Mouse (Mus musculus) left cerebral cortex, adult 9 months (tissue): ENCODE measurements around the gene Ston2.
A peak's percentile ranks its signal among the peaks of the same experiment; 100 is the strongest.
"Not testable (repeated sequence)": the region's sequence is repeated elsewhere in the genome, so short reads cannot be mapped to it uniquely, and the experiment has no call there.

ENCODE experiments used
- DNase-seq, 2 experiments: peaks; one replicate each; pipeline ENCODE4 v3.0.0; 2022; ENCODE audit warnings: low spot score in 2 of 2

The Ston2 gene

DNA sequence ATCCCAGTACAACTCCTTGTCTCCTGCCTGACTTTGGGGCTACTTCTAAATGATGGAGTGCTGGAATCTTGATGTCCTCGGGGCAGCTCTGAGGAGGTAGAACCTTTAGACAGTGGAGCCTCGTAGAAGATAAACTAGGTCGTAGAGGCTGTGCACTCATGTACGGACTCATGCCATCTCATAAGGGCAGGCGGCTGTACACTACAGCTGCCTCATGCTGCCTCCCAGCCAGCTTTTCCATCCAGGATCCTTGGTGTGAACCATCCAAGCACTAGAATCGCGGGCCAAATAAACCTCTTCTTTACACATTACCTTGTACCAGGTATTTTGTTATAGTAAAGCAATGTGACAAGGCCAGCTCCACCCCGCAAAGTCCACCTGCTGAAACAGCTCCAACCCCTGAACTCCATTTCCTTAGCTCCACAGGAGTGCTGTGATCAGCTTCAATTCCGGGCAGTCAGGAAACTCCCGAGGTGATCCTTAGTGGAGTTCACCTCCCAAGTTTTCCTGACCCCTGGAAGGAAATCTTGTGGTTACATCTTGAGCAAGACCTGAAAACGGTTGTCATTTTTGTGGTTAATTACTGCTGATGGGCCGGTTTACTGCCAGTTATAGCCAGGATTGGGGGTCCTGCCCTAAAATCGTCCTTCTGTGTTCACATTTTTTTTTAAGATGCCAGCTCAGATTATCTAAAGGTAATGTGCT is 36.1 kb downstream of the Ston2 start:
- no peak for DNase-seq

DNA sequence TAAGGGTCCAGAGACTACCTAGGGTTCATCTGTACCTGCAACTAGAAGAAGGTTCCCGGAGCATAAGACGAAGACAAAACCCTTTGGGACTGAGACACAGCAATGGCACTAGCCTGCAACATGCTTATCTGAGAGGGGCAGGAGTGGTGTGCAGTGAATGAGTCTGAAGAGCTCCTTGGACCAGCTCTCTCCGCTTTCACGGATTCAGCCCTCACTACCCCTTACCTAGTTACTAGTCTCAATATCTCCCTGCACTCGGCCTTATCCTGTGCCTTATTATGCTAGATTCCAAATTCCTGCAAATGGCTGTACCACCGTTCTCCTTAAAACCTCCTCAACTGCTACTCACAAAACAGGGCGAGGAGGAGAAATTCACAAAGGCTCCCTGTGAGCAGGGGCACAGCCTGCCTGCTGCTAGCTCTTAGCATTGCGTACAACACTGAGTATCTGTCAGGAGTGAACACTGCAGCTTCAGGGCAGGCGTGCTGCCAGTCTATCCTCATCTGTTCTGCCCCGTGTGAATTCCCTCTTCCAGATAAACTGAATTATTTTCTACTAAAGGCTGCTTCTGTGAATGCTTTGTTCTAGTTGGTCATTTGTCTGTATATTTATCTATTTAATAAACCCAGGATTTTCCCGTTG is 38.5 kb downstream of the Ston2 start:
- DNase-seq = no peak

DNA sequence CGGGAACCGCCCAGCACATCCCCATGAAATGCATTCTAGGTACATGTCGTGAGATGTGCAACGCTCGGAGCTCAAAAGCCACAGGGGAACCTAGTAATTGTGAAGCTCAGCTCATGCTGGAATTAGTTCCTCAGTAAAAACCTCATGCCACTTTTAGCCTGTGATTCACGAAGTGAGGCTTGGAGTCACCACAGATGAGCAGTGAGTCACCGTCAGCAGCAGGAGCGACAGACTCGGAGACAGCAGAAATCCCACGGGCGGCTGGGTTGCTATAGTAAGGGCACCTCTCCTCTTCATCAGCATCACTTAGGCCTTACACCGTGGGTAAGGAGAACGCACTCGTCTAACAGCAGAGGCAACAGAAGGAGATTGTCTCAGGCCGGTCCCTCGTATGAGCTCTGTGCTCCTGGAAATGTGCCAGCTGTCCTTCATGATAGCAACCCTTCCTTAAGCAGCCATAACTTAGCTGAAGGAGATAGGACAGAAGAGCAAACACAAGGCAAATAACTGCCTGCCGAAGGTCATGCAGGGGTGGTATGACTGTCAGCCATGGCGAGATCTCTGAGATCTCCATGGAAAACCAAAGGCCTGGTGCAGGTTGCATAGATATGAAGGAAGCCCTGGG is 39.8 kb downstream of the Ston2 start:
- peak; percentile 81 to 85 for DNase-seq

- DNase-seq = not testable (repeated sequence)
Measured at GRCm38 (mm10) chr12:91746839-91747238, 41.3 kb downstream of the Ston2 start.

- DNase-seq = no peak
Measured at GRCm38 (mm10) chr12:91745758-91746290, 42.4 kb downstream of the Ston2 start.

- DNase-seq = no peak
Measured at GRCm38 (mm10) chr12:91744091-91744490, 44.1 kb downstream of the Ston2 start.

- DNase-seq = no peak
Measured at GRCm38 (mm10) chr12:91742916-91743315, 45.3 kb downstream of the Ston2 start.

GRCm38 (mm10) chr12:91738381-91738780 is 49.8 kb downstream of the Ston2 start:
- no peak for DNase-seq

GRCm38 (mm10) chr12:91736221-91736980 is 51.8 kb downstream of the Ston2 start:
- no peak for DNase-seq

GRCm38 (mm10) chr12:91734246-91735027 is 53.8 kb downstream of the Ston2 start:
- DNase-seq = no peak

- peak in 1 of 2 experiments; percentile 30 for DNase-seq
Measured at GRCm38 (mm10) chr12:91732729-91733448, 55.3 kb downstream of the Ston2 start.

DNA sequence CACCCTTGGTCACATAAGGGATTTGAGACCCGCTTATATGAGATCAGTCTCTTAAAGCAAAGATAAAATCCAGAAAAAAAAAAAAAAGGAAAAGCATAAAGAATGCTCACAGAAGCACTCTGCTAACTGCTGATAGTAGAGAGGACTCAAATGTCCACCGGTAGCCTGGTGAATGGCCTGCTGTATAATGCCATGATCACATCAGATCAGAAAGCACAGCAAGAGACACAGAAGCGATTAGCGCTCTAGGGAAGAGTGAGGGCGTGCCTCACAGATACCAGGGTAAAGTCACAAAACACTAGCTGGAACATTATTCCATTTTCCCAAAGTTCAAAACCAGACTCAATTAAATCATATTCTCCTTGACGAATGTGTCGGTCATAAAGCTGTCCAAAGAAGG is 62.0 kb downstream of the Ston2 start:
- DNase-seq = no peak

DNA sequence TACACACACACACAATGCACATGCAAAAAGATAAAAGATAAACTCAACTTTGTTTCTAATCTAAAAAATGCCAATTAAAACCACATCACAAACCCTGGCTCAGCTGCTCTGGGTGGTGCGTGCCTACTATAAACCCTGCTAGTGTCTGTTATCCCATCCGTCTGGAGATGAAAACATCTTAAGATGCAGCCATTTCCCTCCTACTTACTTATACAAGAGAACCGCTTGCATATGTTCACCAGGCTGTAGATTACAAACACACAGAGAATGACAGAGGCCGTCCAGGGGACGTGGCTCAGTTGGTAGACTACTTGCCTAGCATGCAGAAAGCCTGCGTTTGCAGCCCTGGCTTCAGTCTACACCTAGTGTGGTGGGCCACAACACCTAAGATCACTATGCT is 64.3 kb downstream of the Ston2 start:
- no peak for DNase-seq

GRCm38 (mm10) chr12:91719134-91719533 is 69.1 kb downstream of the Ston2 start:
- DNase-seq = no peak

GRCm38 (mm10) chr12:91715686-91716085 is 72.5 kb downstream of the Ston2 start:
- DNase-seq = no peak

DNA sequence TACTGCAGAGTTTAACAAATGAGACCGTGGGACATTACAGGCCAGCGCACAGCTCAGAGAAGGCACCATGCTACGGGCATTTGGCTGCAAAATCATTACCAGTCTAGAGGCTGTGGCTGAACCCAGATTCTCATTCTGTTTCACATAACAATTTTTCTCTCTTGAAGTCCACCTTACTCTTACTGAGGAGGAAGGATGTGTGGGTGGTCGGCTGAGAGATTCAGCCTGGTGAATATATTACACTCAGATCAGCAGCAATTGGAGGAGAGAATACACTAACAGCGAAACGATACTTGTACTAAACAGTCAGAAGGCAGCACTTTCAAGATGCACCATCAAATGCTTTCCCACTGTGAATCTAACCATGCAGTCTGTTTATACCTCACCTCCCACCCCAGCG is 74.8 kb downstream of the Ston2 start:
- peak in 1 of 2 experiments; percentile 16 for DNase-seq

GRCm38 (mm10) chr12:91711655-91712054 is 76.5 kb downstream of the Ston2 start:
- DNase-seq = no peak

GRCm38 (mm10) chr12:91710876-91711275 is 77.3 kb downstream of the Ston2 start:
- DNase-seq = peak; percentile 36 to 61

DNA sequence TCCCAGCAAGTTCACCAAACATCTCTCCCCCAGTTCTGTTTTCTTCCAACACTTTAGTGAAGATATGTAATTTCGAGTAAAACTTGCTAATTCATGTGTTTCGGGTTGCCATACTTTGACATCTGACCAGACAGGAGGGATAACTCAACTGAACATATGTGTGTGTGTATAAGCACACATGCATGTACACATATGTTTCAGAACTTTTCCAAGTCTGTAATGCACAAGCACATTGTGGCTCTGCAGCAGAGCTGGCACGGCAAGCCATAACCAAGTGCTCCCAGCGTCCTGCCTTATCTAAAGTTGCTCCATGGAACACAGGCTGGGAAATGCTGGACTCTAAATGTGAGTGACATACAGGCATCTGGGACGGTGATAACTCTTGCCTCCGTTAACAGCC is 78.6 kb downstream of the Ston2 start:
- no peak for DNase-seq

GRCm38 (mm10) chr12:91709232-91709631 is 79.0 kb downstream of the Ston2 start:
- DNase-seq = no peak

DNA sequence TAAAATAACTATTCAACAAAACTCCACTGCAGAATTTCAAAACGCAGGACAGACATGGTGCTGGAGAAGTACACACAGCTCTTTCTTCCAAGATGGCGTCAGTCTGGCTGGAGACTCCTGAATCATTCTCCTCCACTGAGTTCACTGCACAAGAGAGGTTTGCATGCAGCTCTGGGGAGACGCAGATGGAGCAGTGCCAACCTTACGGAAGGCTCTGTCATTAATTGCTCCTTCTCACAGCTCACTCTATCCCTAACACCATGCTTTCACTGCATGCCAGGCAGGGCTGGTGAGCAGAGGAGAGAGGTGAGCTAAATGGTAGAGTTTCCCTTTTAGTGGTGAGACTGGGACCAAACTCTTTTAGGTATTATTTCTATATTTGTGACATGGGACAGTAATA is 80.4 kb downstream of the Ston2 start:
- DNase-seq = no peak
